Mouse (Mus musculus) midbrain, postnatal 0 days (tissue): Measurements from ENCODE around the gene Man1c1. TPM values are rescaled to one million over a fixed set of nuclear protein-coding genes. Genes with fewer than 3 reads are reported as not detected.

Source experiments
- ATAC-seq: fragments of 200-750 bp; cut with Nextera tagmentation; 2 replicates; pipeline ENCODE4 v1.8.0; 2017; ENCODE audit warnings: moderate number of reproducible peaks, mild to moderate bottlenecking, moderate TSS enrichment, moderate library complexity; ENCODE audit not compliant: low FRiP score
- DNase-seq: peaks from one replicate; pipeline ENCODE4 v3.0.0-alpha.2; 2015; ENCODE audit warnings: low spot score
- H3K27ac ChIP-seq: fragments of 300-500 bp; sonication (generic); 2 replicates; pipeline ENCODE4 v1.5.1; 2014; ENCODE audit warnings: low read depth, mild to moderate bottlenecking, low read length, mixed read lengths
- H3K27me3 ChIP-seq: fragments of 300-500 bp; sonication (generic); 2 replicates; pipeline ENCODE4 v1.6.1; 2014; ENCODE audit warnings: low read length, control low read depth, mixed read lengths; ENCODE audit not compliant: insufficient read depth
- H3K36me3 ChIP-seq: fragments of 300-500 bp; sonication (generic); 2 replicates; pipeline ENCODE4 v1.6.1; 2014; ENCODE audit warnings: low read length, control low read depth, mixed read lengths; ENCODE audit not compliant: insufficient read depth
- H3K4me1 ChIP-seq: fragments of 300-500 bp; sonication (generic); 2 replicates; pipeline ENCODE4 v1.6.1; 2014; ENCODE audit warnings: mild to moderate bottlenecking, control low read depth, antibody characterized with exemption, low read length, mixed read lengths; ENCODE audit not compliant: insufficient read depth
- H3K4me2 ChIP-seq: fragments of 300-500 bp; sonication (generic); 2 replicates; pipeline ENCODE4 v1.6.1; 2014; ENCODE audit warnings: low read depth, mild to moderate bottlenecking, low read length, mixed read lengths; ENCODE audit not compliant: poor library complexity, severe bottlenecking
- H3K4me3 ChIP-seq: fragments of 300-500 bp; sonication (generic); 2 replicates; pipeline ENCODE4 v1.5.1; 2014; ENCODE audit warnings: low read depth, mild to moderate bottlenecking, low read length, moderate library complexity
- H3K9ac ChIP-seq: fragments of 300-500 bp; sonication (generic); replicated peaks from 2 replicates; pipeline ENCODE4 v1.6.1; 2014; ENCODE audit warnings: mild to moderate bottlenecking, low read length, moderate library complexity, mixed read lengths; ENCODE audit not compliant: poor library complexity, severe bottlenecking
- H3K9me3 ChIP-seq: fragments of 300-500 bp; sonication (generic); 2 replicates; pipeline ENCODE4 v1.6.1; 2016; ENCODE audit warnings: low read length, control low read depth
- CTCF ChIP-seq: IDR thresholded peaks from 2 replicates; pipeline ENCODE4 v1.5.1; 2016; ENCODE audit warnings: antibody characterized with exemption, mild to moderate bottlenecking
- WGBS: fragments of 180-500 bp; shearing (Covaris S2); extraction: QIAGEN DNeasy Blood & Tissue Kit; methylation state at CpG from one replicate; pipeline ENCODE4 v1.1.7; 2014; 5-methylcytosine and 5-hydroxymethylcytosine counted together
- polyA plus RNA-seq: library from polyadenylated mRNA; unstranded; fragments of >200 nt; fragmentation: Nextera tagmentation; extraction: Ambion mirVana; gene quantifications from 2 replicates; pipeline ENCODE4 v1.2.1, GENCODE M21; 2015
- total RNA-seq: library from RNA; depleted of rRNA; stranded (reverse); fragments of >200 nt; gene quantifications from 2 replicates; pipeline ENCODE4 v1.2.3, GENCODE M21; 2014

Gene Man1c1
- total and polyA plus RNA-seq, 2 experiments from 2014 or later, result 3.4 to 28.7 TPM

DNA sequence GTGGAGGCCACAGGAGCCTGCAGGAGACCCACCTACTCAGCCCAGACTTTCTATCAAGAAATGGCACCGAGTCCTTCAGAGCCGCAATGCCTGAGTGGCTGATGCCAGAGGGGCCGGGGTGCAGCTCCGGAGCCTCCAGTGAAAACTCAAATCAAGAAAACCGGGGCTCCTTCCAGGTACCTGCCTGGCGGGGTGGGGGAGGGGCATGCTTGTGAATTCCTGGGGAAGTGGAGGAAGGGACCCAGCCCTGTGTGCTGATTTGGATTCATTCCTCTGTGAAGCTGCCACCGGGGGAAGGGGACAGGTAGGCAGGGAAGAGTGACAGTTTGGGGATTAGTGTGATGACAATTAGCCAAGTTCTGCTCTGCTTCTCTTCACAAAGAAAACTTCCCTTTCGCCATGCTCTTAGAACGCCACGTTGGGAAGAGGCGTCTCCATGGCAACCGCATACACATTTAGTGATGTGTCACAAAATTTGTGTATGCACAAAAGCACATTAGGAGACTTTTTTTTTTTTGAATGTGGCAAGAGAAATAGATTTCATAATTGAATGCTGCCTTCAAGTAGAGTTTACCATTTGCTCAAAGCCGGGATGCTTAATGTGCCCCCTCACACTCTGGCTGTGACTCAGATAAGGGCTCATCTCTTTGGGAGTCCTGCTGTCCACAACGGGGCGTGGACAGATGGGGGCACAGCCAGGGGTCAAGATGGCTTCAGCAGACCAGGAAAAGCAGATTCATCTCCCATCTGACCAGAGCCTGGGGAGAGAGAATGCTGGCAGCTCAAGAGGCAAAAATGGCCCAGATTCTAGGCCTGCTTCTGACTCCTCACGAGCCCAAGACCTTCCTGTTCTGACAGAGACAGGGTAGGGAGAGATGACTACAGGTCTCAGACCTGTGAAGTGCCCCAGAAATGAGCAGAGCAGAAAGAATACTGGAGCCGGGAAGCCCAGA lies 26.3 kb downstream of the Man1c1 start:
- Histone ChIP-seq H3K4me2 (no peak overlapping the region), H3K4me3 (no peak overlapping the region), H3K27me3 (no peaks in the 10 kb centered on the region), H3K27ac (no peak overlapping the region), H3K9me3 (no peaks in the 10 kb centered on the region), H3K9ac (no peak overlapping the region), H3K36me3 (no peaks in the 10 kb centered on the region), H3K4me1 (peaks cover 7% of the 10 kb centered on the region; the same call in 1 of the 2 replicates)
- DNase-seq (peak; percentile 82), ATAC-seq (no peak)
- TF ChIP-seq CTCF, result no peak
- 31% methylated on average over 17 of the region's 17 CpGs for WGBS

GRCm38 (mm10) chr4:134675800-134676199 lies 28.3 kb downstream of the Man1c1 start:
- no peak for ATAC-seq
- Histone ChIP-seq H3K9ac (no peak overlapping the region), H3K36me3 (no peaks in the 10 kb centered on the region), H3K4me1 (peaks cover 7% of the 10 kb centered on the region; the same call in 1 of the 2 replicates), H3K4me2 (no peak overlapping the region), H3K27me3 (no peaks in the 10 kb centered on the region), H3K27ac (no peak overlapping the region), H3K4me3 (no peak overlapping the region), H3K9me3 (no peaks in the 10 kb centered on the region)
- no peak for TF ChIP-seq CTCF
- DNase-seq, result no peak
- 39% methylated on average over 8 of the region's 8 CpGs for WGBS

GRCm38 (mm10) chr4:134674970-134675369 lies 29.1 kb downstream of the Man1c1 start:
- no peak for DNase-seq
- H3K27me3 ChIP-seq, result no peaks in the 10 kb centered on the region
- no peaks in the 10 kb centered on the region for H3K36me3 ChIP-seq
- no peak overlapping the region for H3K27ac ChIP-seq
- no peak overlapping the region for H3K9ac ChIP-seq
- no peak overlapping the region for H3K4me3 ChIP-seq
- 96% methylated on average over 3 of the region's 3 CpGs for WGBS
- no peak for TF ChIP-seq CTCF
- no peaks in the 10 kb centered on the region for H3K9me3 ChIP-seq
- H3K4me2 ChIP-seq, result no peak overlapping the region
- ATAC-seq, result no peak
- peaks cover 7% of the 10 kb centered on the region; the same call in 1 of the 2 replicates for H3K4me1 ChIP-seq

- Histone ChIP-seq H3K9ac (no peak overlapping the region), H3K36me3 (no peaks in the 10 kb centered on the region), H3K4me3 (no peak overlapping the region), H3K4me1 (peaks cover 7% of the 10 kb centered on the region; the same call in 1 of the 2 replicates), H3K27me3 (no peaks in the 10 kb centered on the region), H3K9me3 (no peaks in the 10 kb centered on the region), H3K27ac (no peak overlapping the region), H3K4me2 (no peak overlapping the region)
- ATAC-seq (peak; percentile 47; the same call in 1 of the 2 replicates), DNase-seq (peak; percentile 85)
- TF ChIP-seq CTCF, result no peak
- WGBS, result 69% methylated on average over 12 of the region's 12 CpGs
Observed at GRCm38 (mm10) chr4:134673882-134674463, 30.1 kb downstream of the Man1c1 start.

GRCm38 (mm10) chr4:134673151-134673550 lies 30.9 kb downstream of the Man1c1 start:
- Histone ChIP-seq H3K4me3 (no peak overlapping the region), H3K36me3 (no peaks in the 10 kb centered on the region), H3K9ac (no peak overlapping the region), H3K9me3 (no peaks in the 10 kb centered on the region), H3K27me3 (no peaks in the 10 kb centered on the region), H3K4me2 (no peak overlapping the region), H3K27ac (no peak overlapping the region), H3K4me1 (peaks cover 2% of the 10 kb centered on the region; the same call in 1 of the 2 replicates)
- DNase-seq (no peak), ATAC-seq (no peak)
- no peak for TF ChIP-seq CTCF
- 94% methylated on average over 8 of the region's 8 CpGs for WGBS

DNA sequence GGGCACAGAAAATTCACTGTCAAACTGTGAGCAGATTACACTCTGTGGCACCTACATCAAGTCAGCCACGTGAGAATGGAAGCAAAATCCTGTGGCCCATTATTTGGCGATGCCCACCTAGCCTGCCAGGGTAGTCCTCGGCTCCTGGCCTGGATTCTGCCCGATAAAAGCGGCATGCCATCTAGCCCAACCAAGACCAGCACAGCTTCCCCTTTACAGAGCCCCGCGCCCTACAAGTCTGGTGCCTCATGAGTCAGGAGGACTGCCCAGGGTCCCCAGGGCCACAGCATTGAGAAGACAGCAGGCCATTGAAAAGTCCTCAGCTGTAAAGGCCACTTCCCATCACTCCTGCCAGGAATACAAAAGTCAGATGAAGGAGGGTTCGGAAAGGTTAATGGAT lies 31.8 kb downstream of the Man1c1 start:
- H3K9me3 ChIP-seq, result no peaks in the 10 kb centered on the region
- no peak overlapping the region for H3K4me2 ChIP-seq
- ATAC-seq, result no peak
- WGBS, result 84% methylated on average over 8 of the region's 8 CpGs
- H3K4me1 ChIP-seq, result no peaks in the 10 kb centered on the region; the same call in 1 of the 2 replicates
- no peak for DNase-seq
- TF ChIP-seq CTCF, result no peak
- H3K27ac ChIP-seq, result no peak overlapping the region
- H3K9ac ChIP-seq, result no peak overlapping the region
- no peaks in the 10 kb centered on the region for H3K36me3 ChIP-seq
- no peaks in the 10 kb centered on the region for H3K27me3 ChIP-seq
- H3K4me3 ChIP-seq, result no peak overlapping the region
